Mouse (Mus musculus) testis, adult 2 months (tissue): ENCODE results near the gene Eno2.

Source experiments
- CTCF ChIP-seq: fragments of 200-500 bp; IDR thresholded peaks from 2 replicates; pipeline ENCODE4 v1.5.1; 2012; ENCODE audit warnings: low read depth, mild to moderate bottlenecking, inconsistent platforms, low read length, moderate library complexity; ENCODE audit not compliant: control insufficient read depth, insufficient read depth, insufficient replicate concordance
- POLR2A ChIP-seq: fragments of 200-500 bp; IDR thresholded peaks from 2 replicates; pipeline ENCODE4 v1.6.1; 2012; ENCODE audit warnings: low read depth, mild to moderate bottlenecking, inconsistent platforms, low read length, moderate library complexity; ENCODE audit not compliant: control insufficient read depth

GRCm38 (mm10) chr6:124807366-124807765 lies 37.9 kb upstream of the Eno2 start:
- TF ChIP-seq POLR2A (no peak), CTCF (no peak)
